Mouse (Mus musculus) right cerebral cortex, adult 2 months (tissue): ENCODE measurements around the gene Serpina6.
"Not testable (repeated sequence)": the region's sequence is repeated elsewhere in the genome, so short reads cannot be mapped to it uniquely, and the experiment has no call there.

ENCODE experiments used
- DNase-seq, 2 experiments: peaks; one replicate each; pipeline ENCODE4 v3.0.0; 2021 to 2022; ENCODE audit warnings: low spot score in 2 of 2

Serpina6 gene

DNA sequence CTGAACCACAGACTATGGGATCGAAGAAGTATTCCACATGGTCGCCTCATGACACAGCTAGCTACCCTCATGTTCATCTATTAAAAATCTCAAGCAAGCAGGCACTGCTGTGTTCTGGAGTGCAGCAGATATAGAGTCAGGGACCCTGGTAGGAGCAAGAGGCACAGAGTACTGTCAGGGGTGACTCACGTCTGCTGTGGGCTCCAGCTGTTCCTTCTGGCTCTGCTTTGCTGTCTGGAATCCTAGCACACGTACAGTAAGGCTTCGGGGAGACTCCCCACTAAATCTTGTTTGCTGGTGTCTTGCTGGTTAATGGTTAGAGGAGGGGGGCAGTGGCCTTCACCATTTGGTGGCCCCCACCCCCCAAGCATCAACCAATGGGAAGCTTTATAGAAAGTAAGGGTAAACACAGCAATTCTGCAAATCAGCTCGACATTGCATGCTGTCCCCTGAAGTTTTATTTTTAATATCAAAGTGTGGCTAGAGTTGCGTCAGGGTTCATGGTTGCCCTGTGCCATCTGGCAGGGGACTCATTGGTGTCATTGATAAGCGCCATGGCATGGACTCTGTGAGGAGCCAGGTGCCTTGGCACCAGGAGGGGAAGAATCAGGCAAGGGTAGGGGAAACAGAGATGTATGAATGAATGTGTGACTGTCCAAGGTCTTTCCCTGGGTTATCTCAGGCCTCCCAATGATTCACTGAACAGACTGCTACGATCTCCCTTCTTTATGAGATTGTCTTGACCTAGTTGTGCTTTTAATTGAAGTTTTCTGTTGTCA is at the start of gene Serpina6:
Serpina6 (minus strand) TSS at position 365 of the 779 bp plus-strand sequence.
- no peak for DNase-seq

DNA sequence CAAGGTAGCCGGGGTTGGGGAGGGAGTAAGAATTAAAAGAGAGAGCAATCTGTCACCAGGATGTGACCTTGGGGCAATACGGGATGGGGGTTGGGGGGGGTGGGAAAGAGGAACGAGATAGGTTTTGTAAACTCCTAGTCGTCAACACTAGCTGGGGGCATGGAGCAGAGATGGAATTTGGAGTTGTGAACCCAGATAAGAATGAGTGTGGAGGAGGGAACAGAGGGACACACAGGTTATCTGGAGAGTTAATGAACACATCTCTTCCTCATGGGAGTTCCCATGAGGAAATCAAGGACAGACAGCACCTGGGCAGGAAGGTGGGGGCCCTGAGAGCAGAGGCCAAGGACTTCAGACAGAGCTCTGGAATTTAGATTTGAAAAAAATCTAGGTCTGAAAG is 49.1 kb upstream of the Serpina6 start:
- DNase-seq: no peak

DNA sequence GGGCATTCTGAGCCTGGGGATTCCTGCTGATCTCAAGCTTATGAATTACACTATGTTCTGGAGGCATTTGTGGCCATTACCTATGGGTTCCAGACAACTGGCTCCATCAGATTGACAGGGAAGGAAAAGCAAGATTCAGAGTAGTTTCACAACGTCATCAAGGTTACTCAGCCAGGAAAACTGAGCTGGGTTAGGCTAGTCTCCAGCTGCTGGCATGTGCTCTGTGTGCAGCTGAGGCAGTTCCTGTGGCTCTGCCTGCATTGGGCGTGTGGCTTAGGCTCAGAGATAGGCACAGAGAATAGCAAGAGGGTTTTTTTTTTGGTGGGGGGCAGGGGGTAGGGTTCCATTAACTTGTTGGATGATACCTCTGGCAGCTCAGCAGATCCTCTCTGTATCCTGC is 48.5 kb upstream of the Serpina6 start:
- DNase-seq: no peak

DNA sequence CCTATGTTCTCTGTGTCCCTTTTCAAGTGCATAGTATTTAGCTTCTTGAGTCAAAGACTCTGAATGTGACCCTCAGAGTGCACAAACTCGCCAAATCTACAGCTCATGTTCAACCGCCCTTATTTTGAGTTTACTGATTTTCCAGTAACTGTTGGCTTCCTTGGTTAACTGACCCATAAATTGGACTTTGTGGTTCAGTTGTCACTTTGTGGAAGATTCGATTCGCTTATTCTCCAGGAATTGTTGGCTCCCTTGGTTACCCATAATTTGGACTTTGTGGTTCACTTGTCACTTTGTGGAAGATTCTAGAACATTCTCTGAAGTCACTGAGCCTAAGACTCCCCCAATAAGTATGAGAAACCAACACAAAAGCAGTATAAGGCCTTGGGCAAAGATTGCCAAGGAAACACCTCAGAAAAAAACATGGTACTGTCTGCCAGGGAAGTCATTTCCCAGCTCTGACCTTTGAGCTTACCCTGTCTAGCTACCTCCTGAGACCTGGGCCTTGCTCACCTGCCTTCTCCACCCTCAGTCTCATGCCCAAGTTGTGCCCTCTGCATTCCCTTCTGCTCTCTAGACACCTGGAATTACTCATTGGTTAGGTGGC is 43.2 kb upstream of the Serpina6 start:
- DNase-seq: no peak

DNA sequence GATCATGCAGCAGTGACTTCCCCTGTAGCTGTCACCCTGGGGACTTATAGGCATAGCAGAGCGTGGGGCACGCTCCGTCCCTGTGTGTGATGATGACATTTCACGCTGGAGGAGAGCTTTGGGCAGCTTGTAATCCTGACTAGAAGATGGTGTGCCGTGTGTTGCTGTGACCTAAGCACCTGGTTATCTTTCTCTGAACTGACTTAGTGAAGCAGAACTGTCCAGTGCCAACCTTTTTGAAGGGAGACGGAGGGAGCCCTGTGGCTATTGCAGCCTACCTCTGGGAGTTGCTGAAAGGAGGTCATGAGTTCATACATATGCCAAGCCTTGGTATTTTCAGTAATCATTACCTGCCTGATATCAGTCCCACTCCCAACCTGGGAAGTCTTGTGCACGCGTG is 38.4 kb upstream of the Serpina6 start, which contains the start of gene Serpina1f:
Serpina1f (minus strand) TSS at position 101 of the 400 bp plus-strand sequence.
- DNase-seq: no peak

DNA sequence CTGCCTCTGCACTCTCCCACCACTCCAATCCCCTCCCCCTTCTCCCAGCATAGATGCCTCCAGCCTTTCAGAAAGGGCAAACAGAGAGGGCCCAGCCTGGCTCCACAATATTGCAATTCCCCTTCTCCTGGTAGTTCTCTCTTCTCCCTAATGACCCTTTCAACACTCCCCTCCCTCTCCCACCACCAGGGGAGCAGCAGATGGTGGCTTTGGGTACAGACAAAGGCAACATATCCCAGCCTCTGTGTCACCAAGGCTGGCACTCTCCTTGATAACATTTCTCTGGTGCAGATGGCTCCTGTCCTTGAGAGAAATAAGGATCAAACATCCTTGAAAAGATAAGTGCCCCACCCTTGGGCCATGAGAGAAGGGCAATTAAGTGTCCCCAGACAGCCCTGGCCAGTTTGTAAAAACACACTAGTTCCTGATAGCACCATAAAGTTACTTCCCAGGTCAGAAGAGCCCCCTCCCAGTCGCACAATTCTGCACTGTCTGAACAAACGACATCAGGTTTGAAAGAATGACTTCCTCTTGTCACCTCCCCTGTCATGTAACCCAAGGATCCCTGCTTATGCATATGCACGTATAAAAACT is 31.3 kb upstream of the Serpina6 start:
- no peak for DNase-seq

DNA sequence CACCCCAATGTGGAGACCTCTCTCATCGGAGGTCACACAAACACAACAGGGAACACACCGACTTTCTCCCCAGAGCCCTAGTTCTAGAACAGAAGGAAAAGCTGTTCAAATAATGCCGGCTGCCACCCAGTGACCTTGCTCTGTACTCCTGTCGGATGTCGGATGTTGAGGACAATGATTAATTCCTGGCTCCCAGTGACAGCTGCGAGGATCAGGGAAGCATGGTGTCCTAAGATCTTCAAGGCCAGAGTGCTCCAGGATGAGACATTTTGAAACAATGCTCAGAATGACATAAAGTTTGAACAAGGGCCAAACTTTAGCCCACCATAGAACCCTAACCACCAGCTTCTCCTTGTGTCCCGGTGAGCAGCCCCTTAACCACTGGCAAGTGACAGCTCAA is 30.0 kb upstream of the Serpina6 start:
- DNase-seq: no peak

DNA sequence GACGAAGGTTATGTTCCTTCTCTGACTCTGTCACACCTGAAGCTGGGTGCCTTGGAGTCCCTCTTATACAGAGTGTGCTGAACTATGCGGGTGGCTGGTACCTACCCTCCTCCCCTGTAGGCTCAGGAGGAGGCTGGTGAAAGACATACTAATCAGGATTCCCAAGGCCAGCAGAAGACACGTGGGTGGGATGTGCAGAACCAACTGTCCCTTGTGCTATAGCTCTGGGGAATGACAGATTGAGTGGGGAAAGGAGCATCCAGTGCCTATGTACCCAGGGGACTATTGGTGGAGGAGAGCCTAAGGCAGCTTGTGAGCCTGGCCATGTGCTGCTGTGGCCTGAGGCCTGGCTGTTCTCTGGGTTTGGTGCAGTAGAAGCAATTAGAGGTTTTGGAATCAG is 29.0 kb upstream of the Serpina6 start:
- DNase-seq: peak; percentile 56 to 57

DNA sequence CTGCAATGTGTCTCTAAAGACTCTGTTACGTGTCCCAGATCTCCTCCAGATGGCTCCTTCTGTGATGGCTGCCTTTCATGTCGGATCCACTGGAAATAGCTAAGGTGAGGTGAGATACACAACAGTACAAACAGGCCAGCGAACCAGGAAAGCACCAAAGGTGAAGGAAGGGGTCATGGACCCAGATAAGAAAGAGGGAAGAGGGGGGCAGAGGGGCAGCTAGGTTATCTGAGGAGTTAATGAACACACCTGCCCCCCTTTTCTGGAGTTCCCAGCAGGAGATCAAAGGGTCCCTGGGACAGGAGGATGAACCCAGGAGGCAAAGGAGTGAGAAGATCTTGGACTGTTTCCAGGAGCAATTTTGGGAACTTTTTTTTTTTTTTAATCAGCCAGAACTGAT is 28.4 kb upstream of the Serpina6 start:
- no peak for DNase-seq

DNA sequence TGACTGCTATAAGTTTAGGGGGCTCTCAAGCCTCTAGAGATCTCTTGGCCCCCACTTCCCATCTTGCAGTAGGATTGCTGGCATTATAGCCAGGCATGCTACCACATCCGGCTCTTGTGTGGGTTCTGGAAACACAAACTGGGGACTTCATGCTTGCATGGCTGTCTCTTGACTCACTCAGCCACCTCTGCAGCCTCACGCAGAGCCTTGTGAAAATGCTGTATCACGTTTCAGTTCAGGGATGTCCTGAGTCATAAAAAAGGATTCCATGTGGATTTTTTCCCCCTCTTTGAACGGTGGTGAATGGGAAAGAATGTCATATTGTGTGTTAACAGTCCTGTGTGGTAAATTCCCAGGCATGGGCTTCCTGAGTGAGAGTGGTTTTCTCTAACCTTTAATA is 26.8 kb upstream of the Serpina6 start:
- no peak for DNase-seq

DNA sequence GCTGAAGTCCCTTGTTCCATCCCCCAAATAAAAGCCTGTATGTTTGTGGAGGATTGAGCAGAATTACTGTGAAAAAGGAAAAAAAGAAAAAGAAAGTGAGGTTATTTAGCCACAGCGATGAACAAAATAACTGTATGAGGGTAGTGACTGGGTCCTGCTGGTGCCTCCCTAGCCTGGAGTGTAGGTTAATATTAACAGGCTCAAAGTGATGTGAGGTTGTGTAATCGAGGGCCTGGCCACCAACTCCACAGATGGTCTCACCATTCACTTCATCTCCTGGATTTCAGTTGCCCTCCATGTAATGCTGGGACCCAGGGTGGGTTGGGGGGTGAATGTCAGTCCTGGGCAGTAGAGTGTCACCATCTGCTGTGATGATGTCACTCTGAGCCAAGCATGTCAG is 24.7 kb upstream of the Serpina6 start:
- no peak for DNase-seq

DNA sequence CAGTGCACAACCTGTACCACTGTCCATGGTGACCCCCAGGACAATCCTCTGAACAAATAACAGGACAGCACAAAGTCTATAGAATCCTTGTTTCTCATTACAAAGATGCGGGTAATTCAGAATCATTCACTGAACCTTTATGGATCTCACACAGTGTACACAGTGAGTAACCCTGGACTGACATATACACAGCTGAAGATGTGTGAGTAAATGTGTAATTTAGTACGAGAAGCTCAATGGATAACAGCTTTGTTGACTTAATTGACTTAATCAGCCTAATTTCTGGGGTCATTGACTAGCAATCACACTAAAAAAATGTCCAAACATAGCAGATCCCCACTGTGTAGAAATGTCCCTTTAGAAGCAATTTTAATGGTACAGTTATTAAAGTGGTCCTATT is 24.2 kb upstream of the Serpina6 start:
- no peak for DNase-seq

DNA sequence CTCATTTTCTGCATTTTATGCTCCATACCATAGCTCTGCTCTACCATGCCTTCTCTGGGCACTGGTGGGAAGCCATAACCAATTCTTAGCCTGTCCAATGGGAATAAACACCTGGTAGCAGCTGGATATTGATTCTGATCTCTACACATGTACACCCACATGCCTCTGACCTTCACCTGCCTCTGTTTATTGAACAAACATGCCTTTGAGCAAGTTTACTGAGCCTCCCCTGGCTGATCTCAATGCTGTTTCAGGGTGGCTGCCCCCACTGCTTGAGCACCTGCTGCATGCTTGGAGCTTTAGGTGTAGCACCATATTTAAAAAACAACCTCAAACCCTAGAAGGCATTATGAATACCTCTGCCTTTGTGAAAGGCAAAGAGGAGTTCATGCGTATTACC is 22.8 kb upstream of the Serpina6 start:
- DNase-seq: not testable (repeated sequence)

DNA sequence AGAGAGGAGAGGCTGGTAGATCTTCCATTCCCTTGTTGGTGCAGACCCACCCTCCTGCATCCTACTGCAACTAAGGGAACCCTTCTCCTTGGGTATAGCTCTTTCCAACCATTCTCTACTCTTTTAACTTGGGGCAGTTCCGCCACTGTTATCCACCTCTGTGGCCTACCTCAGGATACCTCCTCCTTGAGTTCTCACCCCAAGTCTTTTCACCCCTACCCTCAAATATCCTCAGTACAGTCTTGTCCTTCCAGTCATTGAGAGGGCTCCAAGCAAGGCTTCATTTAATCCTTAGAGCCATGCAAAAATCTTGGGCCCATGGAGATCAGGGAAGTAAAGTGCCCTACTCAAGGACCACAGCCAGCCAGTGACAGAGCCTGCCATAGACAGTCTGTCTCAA is 19.0 kb upstream of the Serpina6 start, which contains the start of gene Serpina16:
Serpina16 (minus strand) TSS at position 101 of the 400 bp plus-strand sequence.
- no peak for DNase-seq

DNA sequence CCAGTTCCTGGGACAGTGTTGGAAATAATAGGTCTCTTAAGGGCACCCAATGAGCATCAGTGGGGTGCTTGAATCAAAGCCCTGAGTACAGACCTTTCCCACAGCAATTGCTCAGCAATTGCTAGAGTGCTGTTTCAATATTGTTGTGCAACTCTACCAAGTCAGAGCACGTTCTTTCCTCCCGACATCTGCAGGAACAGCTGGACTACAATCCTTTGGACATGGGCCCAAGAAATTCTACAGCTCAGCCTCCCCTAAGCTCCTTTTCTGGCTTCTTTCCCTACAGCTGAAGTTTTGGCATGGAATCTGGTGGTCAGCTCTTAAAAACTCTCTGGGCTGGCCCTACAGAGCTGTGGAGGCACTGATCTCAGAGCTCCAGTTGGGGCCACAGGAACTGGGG is 16.2 kb upstream of the Serpina6 start:
- no peak for DNase-seq

DNA sequence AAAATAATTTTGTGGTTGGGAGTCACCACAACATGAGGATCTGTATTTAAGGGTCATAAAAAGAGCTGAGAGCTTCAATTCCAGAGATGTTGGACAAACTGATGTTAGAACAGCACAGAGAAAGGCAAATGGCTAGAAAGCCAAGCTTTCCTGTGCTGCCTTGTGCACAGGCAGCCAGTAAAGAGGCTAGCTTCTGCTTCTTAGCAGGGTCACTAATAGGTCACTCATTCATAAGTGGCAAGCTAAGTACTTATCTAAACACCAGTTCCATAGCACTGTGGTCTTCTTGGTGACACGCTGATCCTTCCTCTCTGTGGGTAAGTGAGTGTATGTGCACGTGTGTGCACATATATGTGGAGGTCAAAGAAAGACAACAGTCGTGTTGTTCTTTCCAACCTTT is 14.5 kb upstream of the Serpina6 start:
- no peak for DNase-seq

DNA sequence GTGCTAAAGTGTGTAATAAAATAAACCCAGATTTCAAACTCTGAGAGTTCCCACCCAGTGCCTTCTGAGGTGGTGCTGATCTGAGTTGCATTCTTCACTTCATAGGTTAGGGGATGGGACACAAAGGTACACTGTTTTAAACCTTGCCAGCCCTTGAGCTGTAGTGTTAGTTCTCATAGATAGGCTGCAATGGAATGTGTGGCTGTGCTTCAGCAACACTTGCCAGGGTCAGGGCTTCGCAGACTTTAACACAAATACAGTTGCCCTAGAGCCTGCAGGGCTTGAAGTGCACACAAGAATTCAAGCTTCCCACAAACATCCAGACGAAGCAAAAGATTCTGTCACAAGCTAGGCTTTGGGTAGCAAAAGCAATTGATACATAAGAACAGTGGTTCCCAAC is 14.0 kb upstream of the Serpina6 start:
- DNase-seq: no peak

DNA sequence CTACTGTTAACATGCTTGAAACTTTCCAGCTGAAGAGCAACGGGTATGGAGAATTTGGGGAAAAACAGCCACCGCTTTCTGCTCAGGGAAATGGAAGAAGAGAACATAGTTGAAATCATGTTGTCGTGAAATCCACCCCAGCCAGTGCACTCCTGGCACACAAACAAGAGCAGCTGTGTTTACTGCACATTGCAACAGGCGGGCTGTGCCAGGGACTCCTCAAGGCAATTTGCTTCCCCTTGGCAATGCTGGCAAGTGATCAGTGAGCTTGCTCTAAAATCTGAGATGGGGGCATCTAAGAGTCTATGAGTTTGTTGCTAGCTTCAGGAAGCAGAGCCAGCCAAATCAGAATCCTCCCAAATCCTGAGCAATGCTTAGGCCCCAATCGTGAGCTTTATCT is 13.3 kb upstream of the Serpina6 start:
- peak; percentile 15 to 26 for DNase-seq

DNA sequence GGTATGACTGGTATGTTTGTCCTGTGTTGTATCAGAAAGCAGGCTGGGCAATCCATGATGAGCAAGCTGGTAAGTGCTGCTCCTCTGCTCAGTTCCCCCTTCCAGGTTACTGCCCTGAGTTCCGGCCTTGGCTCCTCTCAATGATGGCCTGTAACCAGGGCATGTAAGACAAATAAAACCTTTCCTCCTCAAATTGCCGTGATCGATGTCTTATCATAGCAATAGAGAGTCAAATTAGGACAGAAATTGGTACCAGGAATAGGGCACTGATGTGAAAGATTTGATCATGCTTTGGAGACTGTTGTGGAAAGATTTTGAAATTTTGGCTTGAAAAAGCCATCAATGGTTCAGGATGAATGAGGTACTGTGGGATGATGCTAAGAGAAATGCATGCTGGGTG is 8.3 kb upstream of the Serpina6 start:
- DNase-seq: no peak

DNA sequence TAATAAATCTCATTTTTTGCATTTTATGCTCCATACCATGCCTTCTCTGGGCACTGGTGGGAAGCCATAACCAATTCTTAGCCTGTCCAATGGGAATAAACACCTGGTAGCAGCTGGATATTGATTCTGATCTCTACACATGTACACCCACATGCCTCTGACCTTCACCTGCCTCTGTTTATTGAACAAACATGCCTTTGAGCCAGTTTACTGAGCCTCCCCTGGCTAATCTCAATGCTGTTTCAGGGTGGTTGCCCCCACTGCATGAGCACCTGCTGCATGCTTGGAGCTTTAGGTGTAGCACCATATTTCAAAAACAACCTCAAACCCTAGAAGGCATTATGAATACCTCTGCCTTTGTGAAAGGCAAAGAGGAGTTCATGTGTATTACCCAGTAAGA is 5.0 kb upstream of the Serpina6 start:
- DNase-seq: not testable (repeated sequence)

DNA sequence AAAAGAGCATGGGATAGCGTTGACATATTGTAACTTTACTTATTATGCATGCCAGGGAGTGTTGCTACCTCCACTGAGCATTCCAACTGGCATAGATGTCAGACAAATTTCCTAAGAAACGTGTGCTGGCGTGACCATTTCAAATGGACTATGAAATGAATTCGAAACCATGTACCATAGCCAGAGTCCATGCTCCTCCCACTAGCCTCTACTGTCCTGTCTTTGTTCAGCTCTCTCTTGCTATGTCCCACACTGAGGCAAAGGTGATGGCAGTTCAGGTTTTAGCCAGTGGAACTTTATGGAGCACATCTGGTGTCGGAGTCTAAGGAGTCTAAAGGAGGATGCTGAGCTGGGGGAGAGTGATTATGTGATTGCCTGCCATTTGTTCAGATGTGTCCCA is 3.1 kb upstream of the Serpina6 start:
- DNase-seq: no peak

DNA sequence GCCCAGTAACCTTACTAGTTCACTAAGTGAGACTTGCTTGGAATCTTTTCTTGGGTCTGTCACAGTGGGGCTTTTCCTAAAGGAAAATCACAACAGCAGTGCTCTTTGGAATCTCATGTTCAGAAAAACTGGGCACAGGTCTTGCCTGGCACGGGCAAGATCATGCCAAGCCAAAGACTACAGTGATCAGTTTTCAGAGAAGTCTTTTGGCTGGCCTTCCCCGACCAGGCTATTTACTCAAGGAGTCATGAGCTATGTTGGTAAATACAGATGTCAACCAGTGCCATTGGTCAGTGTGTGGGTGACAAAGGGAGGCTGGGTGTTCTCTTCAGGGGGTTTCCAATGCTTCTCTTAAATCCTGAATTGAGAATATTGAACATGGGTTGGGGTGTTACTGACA is 2.2 kb upstream of the Serpina6 start:
- DNase-seq: no peak

DNA sequence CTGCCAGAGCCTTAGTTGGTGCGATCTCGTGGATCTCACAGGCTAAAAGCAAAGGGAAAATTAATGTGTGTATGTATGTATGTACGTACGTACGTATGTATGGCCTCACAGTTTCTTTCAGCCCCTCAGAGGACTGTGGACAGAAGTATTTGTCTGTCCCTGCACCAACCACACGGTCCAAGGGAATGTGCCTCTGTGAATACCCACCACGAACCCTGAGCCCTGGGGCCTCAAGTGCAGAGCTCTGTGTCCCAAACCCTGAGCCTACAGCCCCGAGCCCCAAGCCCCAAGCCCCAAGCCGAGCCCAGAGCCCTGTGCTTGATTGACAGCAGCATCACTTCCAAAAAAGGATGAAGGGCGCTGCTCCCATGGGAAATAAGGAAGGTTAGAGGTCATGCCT is 979 bp upstream of the Serpina6 start:
- DNase-seq: no peak
